Mouse (Mus musculus) frontal cortex, postnatal 10 days (tissue): ENCODE results near the gene Smu1.
A peak's percentile ranks its signal among the peaks of the same experiment; 100 is the strongest.

Experiments used
- DNase-seq, 2 experiments: peaks; one replicate each; pipeline ENCODE4 v3.0.0; 2022; ENCODE audit warnings: low spot score in 2 of 2, mixed read lengths in 1 of 2

The Smu1 gene

DNA sequence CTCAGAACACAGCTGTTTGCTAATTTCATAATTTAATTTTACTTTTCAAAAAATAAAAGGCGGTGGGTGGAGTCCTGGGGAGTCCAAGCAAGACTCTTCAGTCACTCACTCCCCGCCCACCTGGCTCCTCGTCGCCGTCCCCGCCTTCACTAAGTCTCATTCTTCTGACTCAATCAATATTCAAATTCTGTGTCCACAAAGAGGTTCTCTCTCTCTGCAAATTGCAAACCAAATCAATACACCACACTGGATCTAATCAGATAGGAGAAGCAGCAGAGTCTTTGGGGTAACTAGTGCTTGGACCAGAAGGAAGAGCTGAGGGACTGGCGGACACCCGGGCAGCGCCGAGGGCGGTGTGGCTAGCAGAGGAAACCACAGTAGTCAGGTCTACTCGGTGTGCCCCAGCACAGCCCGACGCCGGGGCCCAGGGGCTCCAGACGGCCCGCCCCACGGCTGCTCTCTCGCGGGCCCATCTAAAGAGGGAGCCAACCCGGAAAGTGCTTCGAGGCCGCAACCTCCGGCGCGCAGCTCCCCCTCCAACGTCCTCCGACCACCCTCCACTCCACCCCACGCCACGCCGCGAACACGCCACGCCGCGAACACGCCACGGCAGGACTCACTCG is 455 bp downstream of the Smu1 start:
- no peak for DNase-seq

DNA sequence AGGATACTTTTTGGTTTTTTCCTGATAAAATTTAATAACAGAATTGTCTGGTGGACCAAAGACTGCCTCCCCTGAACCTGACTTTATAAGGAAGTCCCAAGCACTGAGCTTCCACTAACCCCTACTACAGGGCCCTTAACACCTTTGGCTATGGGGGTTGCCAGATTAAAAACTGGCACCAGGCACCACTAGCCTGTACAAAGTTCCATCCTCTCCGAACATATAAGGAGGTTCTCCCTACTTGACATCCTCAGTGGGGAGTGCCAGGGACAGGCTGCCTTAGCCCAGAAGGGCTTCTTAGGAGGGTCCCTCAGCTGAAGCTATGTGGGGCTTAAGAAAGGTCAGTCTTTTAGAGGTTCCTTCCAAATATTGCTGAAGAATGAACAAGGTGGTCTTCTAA is 22.4 kb downstream of the Smu1 start:
- DNase-seq: no peak

GRCm38 (mm10) chr4:40731262-40731661 is 26.5 kb downstream of the Smu1 start:
- DNase-seq: no peak

GRCm38 (mm10) chr4:40727247-40727646 is 30.5 kb downstream of the Smu1 start:
- DNase-seq: no peak

DNA sequence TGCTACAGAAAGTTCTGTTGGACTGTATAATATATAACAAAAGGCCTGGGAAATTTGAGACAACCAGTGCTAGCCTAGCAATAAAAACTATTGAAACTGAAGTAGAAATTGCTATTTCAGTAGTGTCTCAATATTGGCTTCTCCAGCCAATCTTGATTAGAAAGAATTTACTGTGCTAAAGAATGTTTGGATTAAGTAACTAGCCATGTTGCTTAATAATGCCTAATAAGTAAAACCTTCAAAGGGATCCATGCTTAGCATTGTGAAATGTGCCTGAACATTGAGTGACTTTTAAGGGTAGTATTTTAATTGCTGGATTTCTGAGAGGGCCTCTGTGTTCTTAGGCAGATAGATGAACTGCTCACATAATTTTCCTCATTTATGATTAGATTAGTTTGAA is 32.2 kb downstream of the Smu1 start:
- no peak for DNase-seq

DNA sequence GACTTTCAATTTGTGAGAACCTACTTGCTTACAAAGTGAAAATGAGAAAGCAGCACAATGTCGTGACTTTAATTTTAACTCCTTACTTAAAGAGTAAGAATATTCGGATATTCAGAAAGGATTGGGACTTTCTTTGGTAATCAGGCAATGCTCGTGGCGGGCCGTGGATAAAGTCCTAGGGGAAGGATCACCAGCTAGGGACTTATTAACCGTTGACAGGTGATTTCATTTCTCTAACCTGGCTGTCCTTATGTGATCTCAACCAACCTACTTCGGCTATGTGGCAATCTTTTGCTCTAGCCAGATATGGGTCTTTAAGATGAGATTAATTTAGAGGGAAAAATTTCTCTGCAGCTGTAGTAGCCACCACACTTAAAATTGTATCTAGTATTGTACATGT is 32.6 kb downstream of the Smu1 start:
- DNase-seq: no peak

GRCm38 (mm10) chr4:40722687-40723460 is 34.8 kb downstream of the Smu1 start:
- peak; percentile 82 to 85 for DNase-seq

DNA sequence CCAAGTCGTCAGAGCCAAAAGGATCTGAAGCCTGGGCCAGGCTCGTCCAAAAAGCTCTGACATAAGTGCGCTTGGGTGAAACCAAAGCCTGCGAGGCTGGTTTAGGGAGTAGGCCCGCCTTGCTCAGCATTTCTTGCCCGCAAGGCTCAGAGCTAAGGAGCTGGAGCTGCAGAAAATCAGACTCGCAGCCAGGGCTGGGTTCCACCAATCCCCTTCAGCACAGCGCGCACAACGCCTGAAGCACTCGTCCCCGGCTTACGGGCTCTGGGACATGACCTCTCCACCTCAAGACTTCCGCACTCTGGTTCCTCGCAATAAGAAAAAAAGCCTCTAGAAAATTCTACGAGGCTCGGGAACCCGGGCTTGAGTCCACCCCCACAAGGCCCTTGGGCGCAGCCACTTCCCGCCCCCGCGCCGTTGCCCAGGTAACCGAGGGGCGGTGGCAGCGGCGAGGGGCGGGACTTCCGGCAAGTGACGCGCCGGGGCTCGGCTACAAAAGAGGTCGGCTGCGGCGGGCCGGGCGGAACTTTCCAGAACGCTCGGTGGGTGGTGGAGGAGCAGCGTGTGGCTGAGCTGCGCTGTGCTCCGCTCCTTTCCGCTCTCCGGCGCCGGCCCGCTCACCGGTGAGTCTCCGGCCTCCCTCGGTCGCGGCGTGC is 35.6 kb downstream of the Smu1 start, which contains the start of gene Dnaja1:
Gene Dnaja1, plus strand, starts transcription at position 140 of the 656 bp plus-strand sequence.
- peak; percentile 93 to 96 for DNase-seq

DNA sequence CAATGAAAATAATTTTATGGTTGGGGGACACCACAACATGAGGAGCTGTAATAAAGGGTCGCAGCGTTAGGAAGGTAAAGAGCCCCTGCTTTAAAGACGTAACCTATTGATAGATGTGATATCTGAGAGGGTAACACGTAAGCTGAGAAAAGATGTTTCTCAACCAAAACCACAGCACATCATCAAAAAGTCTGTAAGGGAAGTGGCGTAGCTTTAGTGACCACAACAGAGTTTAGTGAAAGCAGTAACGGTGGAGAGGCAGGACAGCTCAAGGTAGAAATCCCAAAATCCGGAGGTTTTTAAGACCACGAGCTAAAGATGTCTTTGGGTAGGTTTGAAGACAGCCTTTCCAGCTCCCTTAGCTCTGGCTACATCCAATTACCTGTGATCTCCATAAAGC is 36.8 kb downstream of the Smu1 start:
- no peak for DNase-seq

DNA sequence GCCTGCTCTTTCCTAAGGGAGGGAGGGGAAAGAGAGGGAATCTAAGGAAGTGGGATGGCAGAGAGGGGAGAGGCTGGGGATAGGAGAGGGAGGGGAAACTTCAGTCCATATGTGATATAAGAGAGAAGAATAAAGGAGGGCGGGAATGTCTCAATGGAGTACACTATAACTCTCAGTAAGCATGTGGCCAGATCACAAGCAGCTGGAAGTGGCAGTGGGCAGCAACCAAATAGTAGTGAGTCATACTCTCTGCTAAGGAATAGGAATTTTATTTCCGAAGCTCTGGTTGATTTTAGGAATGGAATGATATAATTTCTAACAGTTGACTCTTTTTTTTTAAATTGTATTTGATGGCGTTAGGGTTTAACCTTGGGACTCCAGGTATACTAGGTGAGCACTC is 40.6 kb downstream of the Smu1 start:
- no peak for DNase-seq

DNA sequence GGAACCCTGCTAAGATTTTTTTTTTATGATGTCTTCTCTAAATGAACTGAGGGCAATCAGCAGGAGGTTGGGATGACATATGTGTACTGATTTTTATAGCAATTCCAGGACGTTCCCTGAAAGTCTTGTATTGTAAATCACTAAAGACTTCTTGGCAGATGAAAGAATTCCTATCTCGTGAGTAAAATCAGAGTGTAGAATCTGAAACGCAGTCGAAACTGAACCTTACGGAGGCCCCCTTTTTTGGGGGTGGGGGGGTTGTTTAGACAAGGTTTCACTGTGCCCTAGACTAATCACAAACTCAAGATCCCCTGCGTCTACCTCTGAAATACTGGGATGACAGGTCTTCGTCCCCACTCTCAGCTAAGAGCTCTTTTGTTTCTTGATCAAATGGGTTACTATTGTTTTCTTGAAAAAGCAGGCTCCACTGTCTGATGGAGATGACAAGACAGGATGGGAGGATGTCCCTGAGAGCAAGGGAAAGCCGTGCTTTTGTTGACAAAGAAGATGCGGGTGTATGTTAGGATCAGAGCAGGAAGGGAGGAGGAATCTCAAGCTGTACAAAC is 53.9 kb downstream of the Smu1 start:
- DNase-seq: no peak

DNA sequence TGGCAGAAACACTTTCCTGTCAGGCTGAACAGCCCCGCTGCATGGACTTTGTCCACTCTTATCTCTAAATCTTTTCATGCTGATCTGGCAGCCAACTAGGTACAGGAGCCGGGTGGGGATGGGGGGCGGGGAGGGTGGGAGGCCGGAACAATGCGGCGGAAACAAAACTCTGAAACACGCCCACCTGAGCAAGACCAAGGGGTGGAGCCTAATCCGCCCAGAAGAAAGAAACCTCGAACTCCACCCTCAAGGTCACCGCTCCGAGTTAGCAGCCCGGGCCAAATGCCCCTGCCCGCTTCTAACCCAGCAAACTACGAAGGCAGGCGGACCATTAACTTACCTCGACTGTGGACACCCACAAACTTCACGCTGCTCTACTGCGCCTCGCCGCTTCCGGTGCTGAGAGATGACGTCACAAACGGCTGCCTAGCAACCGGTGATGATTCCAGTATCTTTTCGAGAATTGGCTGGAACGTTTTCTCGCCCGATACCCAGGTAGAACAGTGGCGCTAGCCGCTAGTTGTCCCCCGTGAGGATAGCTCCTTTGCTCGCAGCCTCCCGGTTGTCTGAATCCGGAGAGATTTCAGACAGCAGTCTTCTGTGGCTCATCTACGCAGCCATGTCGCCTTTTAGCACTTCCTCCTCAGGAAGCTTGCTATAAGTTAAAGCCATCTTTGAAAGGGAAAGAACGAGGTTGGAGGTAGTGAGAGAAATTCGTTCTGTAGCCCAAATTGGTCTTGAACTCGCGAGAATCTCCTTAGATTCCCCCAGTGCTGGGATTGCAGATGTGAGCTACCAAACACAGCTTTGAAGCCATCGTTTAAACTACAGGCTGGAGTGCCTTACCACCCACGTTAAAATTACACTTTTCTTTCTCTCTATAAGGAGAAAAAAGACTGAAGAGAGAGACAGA is 54.7 kb downstream of the Smu1 start, which contains the start of gene Aptx:
Gene Aptx, minus strand, starts transcription at position 398 of the 913 bp plus-strand sequence.
- DNase-seq: peak; percentile 91 to 96

DNA sequence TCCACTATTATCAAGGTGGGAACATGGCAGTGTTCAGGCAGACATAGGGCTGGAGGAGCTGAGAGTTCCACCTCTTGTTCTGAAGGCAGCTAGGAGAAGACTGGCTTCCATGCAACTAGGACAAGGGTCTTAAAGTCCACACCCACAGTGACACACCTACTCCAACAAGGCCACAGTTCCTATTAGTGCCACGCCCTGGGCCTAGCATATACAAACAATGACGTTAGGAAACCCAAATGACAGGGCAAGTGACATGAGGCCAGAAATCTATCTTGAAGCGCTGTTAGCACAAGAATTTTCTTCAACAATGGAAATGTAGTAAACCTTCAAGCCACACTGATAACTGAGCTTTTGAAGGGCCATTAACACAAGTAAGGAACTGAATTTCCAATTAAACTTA is 55.9 kb downstream of the Smu1 start:
- DNase-seq: no peak

DNA sequence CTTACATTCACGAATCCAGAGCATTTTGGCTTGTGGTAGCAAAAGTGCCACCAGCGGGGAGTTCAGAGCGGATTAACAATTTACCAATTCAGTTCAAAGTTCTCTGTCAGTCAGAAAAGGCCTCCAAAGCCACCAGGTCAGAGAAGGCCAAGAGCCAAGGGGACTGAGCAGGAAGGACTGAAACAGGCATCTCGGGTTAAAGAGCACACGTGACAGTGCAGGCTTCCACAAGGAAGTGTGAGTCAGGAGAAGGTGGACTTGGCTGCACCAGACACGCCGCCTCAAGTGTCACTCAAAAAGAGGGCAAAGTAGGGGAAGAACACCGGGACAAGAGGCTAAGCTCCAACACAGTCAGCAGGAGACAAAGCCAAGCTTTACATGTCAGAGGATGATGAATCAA is 57.5 kb downstream of the Smu1 start:
- DNase-seq: no peak

- DNase-seq: no peak
These were observed 60.7 kb downstream of the Smu1 start for GRCm38 (mm10) chr4:40697059-40697458.

- no peak for DNase-seq
These were observed 66.6 kb downstream of the Smu1 start for GRCm38 (mm10) chr4:40691100-40691499.
